Comparison of ENCODE assay signal across 7 mouse cellular contexts in the genomic region with DNA sequence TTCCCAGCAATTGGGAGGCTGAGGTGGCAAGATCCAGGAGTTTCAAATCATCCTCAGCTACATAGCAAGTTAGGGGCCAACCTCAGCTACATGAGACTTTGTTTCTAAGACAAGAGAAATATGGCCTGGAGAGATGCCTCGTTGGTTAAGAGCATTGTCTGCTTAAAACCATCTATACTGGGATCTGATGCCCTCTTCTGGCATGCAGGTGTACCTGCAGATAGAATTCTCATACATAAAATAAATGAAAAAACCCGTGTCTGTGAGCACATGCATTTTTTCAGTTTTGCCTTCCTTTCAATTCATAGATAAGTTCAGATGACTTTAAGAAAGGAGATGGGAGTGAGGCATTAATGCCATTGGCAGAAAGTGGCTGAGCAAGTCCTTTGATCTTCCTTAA. TPM values are rescaled to one million over a fixed set of nuclear protein-coding genes. Genes with fewer than 3 reads are reported as not detected.
DNase-seq lines count a peak whose midpoint lies in the region; ATAC-seq and TF ChIP-seq lines count a peak whose summit lies in the region.

No protein-coding gene starts in this region.

- no peaks in the 10 kb centered on the region for H3K27me3 ChIP-seq in hindbrain, postnatal 0 days (ENCODE audit: insufficient read depth, low read length)
- H3K27me3 ChIP-seq in hindbrain, embryonic 12.5 days, result no peaks in the 10 kb centered on the region
- H3K27me3 ChIP-seq in intestine, embryonic 16.5 days (replicated peaks; ENCODE audit: control insufficient read depth, insufficient read depth, low read length), result no peaks in the 10 kb centered on the region

- in situ Hi-C loops in ES-E14 (cut with MboI; ENCODE audit: low sequenced_read_pairs in 2 of 2, unreplicated experiment in 2 of 2), result loop anchor here in 1 of 2 experiments (10.0 to 25.0 kb wide), 2 partner anchors 275 to 1048 kb away; no protein-coding TSS in a partner anchor

- DNase-seq in hindbrain, postnatal 0 days (ENCODE audit: low spot score), result peak; percentile 57
- peak; percentile 69 for DNase-seq in A20 (ENCODE audit: low read depth, low spot score)
- DNase-seq in ES-E14 (ENCODE audit: low read depth, low spot score), result no peak
- DNase-seq in kidney, postnatal 10 days, result peak; percentile 14
- no peak for DNase-seq in gastrocnemius, postnatal 10 days

- 13% methylated on average over 2 of the region's 2 CpGs for WGBS in hindbrain, postnatal 0 days
- WGBS in hindbrain, embryonic 12.5 days, result 25% methylated on average over 2 of the region's 2 CpGs
- 23% methylated on average over 2 of the region's 2 CpGs for WGBS in intestine, embryonic 16.5 days

- H3K4me1 ChIP-seq in hindbrain, postnatal 0 days (ENCODE audit: insufficient read depth, low read length), result no peaks in the 10 kb centered on the region
- no peaks in the 10 kb centered on the region for H3K4me1 ChIP-seq in hindbrain, embryonic 12.5 days
- no peaks in the 10 kb centered on the region for H3K4me1 ChIP-seq in ES-E14 (ENCODE audit: control insufficient read depth in 2 of 2, insufficient read depth in 2 of 2, low read length in 2 of 2, poor library complexity in 1 of 2)
- no peaks in the 10 kb centered on the region for H3K4me1 ChIP-seq in intestine, embryonic 16.5 days (ENCODE audit: control insufficient read depth, insufficient read depth, low read length)

- peak; percentile 77 for TF ChIP-seq CTCF in hindbrain, postnatal 0 days (IDR thresholded peaks at IDR 0.05; ENCODE audit: low read depth)

- H3K27ac ChIP-seq in hindbrain, postnatal 0 days, result no peak overlapping the region
- no peak overlapping the region for H3K27ac ChIP-seq in hindbrain, embryonic 12.5 days
- no peak overlapping the region for H3K27ac ChIP-seq in ES-E14 (ENCODE audit: insufficient read depth, low read depth, low read length, poor library complexity, severe bottlenecking)
- H3K27ac ChIP-seq in intestine, embryonic 16.5 days (ENCODE audit: low read length), result no peak overlapping the region

- H3K9me3 ChIP-seq in hindbrain, postnatal 0 days (ENCODE audit: low read length), result no peaks in the 10 kb centered on the region
- no peaks in the 10 kb centered on the region for H3K9me3 ChIP-seq in hindbrain, embryonic 12.5 days (replicated peaks)
- no peaks in the 10 kb centered on the region for H3K9me3 ChIP-seq in ES-E14 (ENCODE audit: control insufficient read depth, insufficient read depth, low read depth, low read length)
- no peaks in the 10 kb centered on the region for H3K9me3 ChIP-seq in intestine, embryonic 16.5 days (ENCODE audit: control insufficient read depth, low read length)

- peaks cover 2% of the 10 kb centered on the region; the same call in 1 of the 2 replicates for H3K36me3 ChIP-seq in hindbrain, postnatal 0 days (ENCODE audit: insufficient read depth, low read length)
- peaks cover 16% of the 10 kb centered on the region for H3K36me3 ChIP-seq in hindbrain, embryonic 12.5 days
- no peaks in the 10 kb centered on the region for H3K36me3 ChIP-seq in ES-E14 (ENCODE audit: control insufficient read depth, insufficient read depth, low read length, poor library complexity, severe bottlenecking)
- H3K36me3 ChIP-seq in intestine, embryonic 16.5 days (ENCODE audit: control insufficient read depth, insufficient read depth, low read length), result no peaks in the 10 kb centered on the region

- no peak overlapping the region for H3K4me3 ChIP-seq in hindbrain, postnatal 0 days (ENCODE audit: low read length)
- H3K4me3 ChIP-seq in hindbrain, embryonic 12.5 days, result no peak overlapping the region
- no peak overlapping the region for H3K4me3 ChIP-seq in ES-E14 (ENCODE audit: insufficient read depth in 1 of 2, low read depth in 1 of 2, low read length in 2 of 2, poor library complexity in 1 of 2, severe bottlenecking in 1 of 2)
- no peak overlapping the region for H3K4me3 ChIP-seq in intestine, embryonic 16.5 days (ENCODE audit: low read length)

- H3K9ac ChIP-seq in hindbrain, postnatal 0 days (replicated peaks; ENCODE audit: low read length), result no peak overlapping the region
- H3K9ac ChIP-seq in hindbrain, embryonic 12.5 days, result no peak overlapping the region
- H3K9ac ChIP-seq in ES-E14 (ENCODE audit: insufficient read depth, low read depth, low read length, poor library complexity, severe bottlenecking), result no peak overlapping the region
- no peak overlapping the region for H3K9ac ChIP-seq in intestine, embryonic 16.5 days (ENCODE audit: low read depth, low read length)

- ATAC-seq in hindbrain, postnatal 0 days, result no peak
- ATAC-seq in hindbrain, embryonic 12.5 days (ENCODE audit: low FRiP score), result no peak
- ATAC-seq in intestine, embryonic 16.5 days, result no peak

- no peak overlapping the region for H3K4me2 ChIP-seq in hindbrain, postnatal 0 days (ENCODE audit: low read depth, low read length)
- no peak overlapping the region for H3K4me2 ChIP-seq in hindbrain, embryonic 12.5 days (replicated peaks)
- no peak overlapping the region for H3K4me2 ChIP-seq in intestine, embryonic 16.5 days (ENCODE audit: low read depth, low read length)

TF ChIP-seq in ES-E14, 5 proteins besides CTCF, POLR2A, EP300 and RAD21:
- TF ChIP-seq CHD2 (IDR thresholded peaks at IDR 0.05; ENCODE audit: low read depth, low read length) (no peak), ZNF384 (IDR thresholded peaks at IDR 0.05; ENCODE audit: low read depth, low read length) (0 out of 2 replicates have a peak, but pooled peaks have one; percentile 8), HCFC1 (IDR thresholded peaks at IDR 0.05; ENCODE audit: borderline replicate concordance, insufficient read depth, low read length) (no peak), MAFK (IDR thresholded peaks at IDR 0.05; ENCODE audit: insufficient read depth, low read depth, low read length) (no peak), ZC3H11A (IDR thresholded peaks at IDR 0.05; ENCODE audit: borderline replicate concordance, low read depth, low read length) (no peak)

RNA-seq across cellular contexts. Expression of a gene that starts 19.6 kb away (rescaled TPM):
- total RNA-seq in hindbrain, postnatal 0 days (2014; rRNA removed), result 17.5 and 19.7 TPM in 2 replicates
- 3.5 and 3.9 TPM in 2 replicates for polyA plus RNA-seq in hindbrain, postnatal 0 days (2015; fragmentation: Nextera tagmentation; extraction: Ambion mirVana)
- 7.6 and 7.8 TPM in 2 replicates for polyA plus RNA-seq in hindbrain, embryonic 12.5 days (2016; fragmentation: Nextera tagmentation; extraction: Ambion mirVana)
- total RNA-seq in ES-E14 (2012; rRNA removed), result 14.6 and 24.9 TPM in 2 replicates
- total RNA-seq in gastrocnemius, postnatal 10 days (2021), result 10 to 100 TPM; 20.0 to 25.1 TPM
- 3.8 TPM in 2 replicates for polyA plus RNA-seq in intestine, embryonic 16.5 days (2015; fragmentation: Nextera tagmentation; extraction: Ambion mirVana)

RNA-seq across cellular contexts. Expression of a gene that starts 27.7 kb away (rescaled TPM):
- 2.7 and 2.8 TPM in 2 replicates for total RNA-seq in hindbrain, postnatal 0 days (2014; rRNA removed)
- polyA plus RNA-seq in hindbrain, postnatal 0 days (2015; fragmentation: Nextera tagmentation; extraction: Ambion mirVana), result 0.28 and 0.38 TPM in 2 replicates
- polyA plus RNA-seq in hindbrain, embryonic 12.5 days (2016; fragmentation: Nextera tagmentation; extraction: Ambion mirVana), result 0.48 and 0.56 TPM in 2 replicates
- 84.7 and 142 TPM in 2 replicates for total RNA-seq in ES-E14 (2012; rRNA removed)
- 1 to 10 TPM; 2.3 to 3.6 TPM for total RNA-seq in gastrocnemius, postnatal 10 days (2021)
- polyA plus RNA-seq in intestine, embryonic 16.5 days (2015; fragmentation: Nextera tagmentation; extraction: Ambion mirVana), result 5.7 and 6.1 TPM in 2 replicates

Comparison
In these comparisons a context has a peak if more than half of its experiments do, and no peak if none do; other contexts are left out.
1. DNase-seq: peak in hindbrain, postnatal 0 days (single experiment), A20 (single experiment) and kidney, postnatal 10 days (single experiment); none in ES-E14 (single experiment) and gastrocnemius, postnatal 10 days (single experiment).
2. RNA of a gene that starts 27.7 kb away (total RNA-seq): 84.7 to 142 TPM in ES-E14; 2.3 to 3.6 TPM in gastrocnemius, postnatal 10 days and 2.7 to 2.8 TPM in hindbrain, postnatal 0 days; every median in the first group is over 10 times any median in the second.